Mouse (Mus musculus) gastrocnemius, adult 18-20 months (tissue): Measurements from ENCODE around the gene Mrps26. TPM values are rescaled to one million over a fixed set of nuclear protein-coding genes. Genes with fewer than 3 reads are reported as not detected.
"Not testable (repeated sequence)": the region's sequence is repeated elsewhere in the genome, so short reads cannot be mapped to it uniquely, and the experiment has no call there.

Source experiments
- DNase-seq: peaks from one replicate; pipeline ENCODE4 v3.0.0; 2021; ENCODE audit warnings: low spot score
- total RNA-seq, 2 experiments: library from RNA; stranded (reverse); gene quantifications; 2 replicates each; pipeline ENCODE4 v1.2.3; 2021

Gene Mrps26
- total RNA-seq, 2 experiments from 2014 or later = 45.8 to 46.0 TPM

- DNase-seq = no peak
Observed at GRCm38 (mm10) chr2:130575873-130576272, 12.3 kb downstream of the Mrps26 start, which contains the start of gene Oxt. Gene Oxt, plus strand, starts transcription at chr2:130576173.

- DNase-seq = not testable (repeated sequence)
Observed at GRCm38 (mm10) chr2:130576564-130576963, 13.0 kb downstream of the Mrps26 start.

DNA sequence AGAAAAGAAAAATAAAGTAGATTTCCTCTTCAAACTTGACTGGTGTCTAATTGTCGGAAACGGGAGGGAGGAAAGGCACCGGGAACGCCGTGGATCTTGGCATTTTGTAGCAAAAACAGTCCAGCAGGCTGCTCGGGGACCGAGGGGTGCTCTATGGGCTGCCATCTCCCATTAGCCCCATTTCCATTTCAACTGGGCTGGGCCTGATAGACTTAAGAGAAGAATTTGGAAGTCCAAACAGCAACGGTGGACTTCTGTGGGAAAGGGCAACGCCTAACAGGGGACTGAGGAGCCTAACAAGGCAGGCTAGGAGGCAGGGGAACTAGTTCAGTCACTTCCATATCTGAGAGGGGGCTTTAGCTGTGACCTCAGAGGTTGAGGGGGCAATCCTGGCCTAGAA is 13.5 kb downstream of the Mrps26 start:
- DNase-seq = no peak

GRCm38 (mm10) chr2:130577632-130578031 is 14.1 kb downstream of the Mrps26 start:
- DNase-seq = peak; percentile 28

DNA sequence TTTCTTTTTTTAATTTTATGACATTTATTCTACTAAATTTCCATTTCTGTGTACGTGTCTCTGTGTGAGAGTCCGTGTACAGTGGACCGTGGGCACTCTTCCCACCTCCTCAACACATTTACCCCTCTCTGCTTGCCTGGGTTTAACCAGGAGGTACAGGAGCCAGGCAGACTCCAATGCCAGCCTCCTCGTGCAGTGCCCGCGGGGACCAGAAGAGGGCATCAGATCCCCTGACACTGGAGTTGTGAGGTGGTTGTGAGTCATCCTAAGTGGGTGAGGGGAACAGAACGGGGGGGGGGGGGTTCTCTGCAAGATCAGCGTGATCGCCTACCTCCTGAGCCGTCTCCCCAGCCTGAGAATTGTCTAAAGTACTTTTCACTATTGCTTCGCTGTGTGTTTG is 14.6 kb downstream of the Mrps26 start:
- DNase-seq = peak; percentile 47

DNA sequence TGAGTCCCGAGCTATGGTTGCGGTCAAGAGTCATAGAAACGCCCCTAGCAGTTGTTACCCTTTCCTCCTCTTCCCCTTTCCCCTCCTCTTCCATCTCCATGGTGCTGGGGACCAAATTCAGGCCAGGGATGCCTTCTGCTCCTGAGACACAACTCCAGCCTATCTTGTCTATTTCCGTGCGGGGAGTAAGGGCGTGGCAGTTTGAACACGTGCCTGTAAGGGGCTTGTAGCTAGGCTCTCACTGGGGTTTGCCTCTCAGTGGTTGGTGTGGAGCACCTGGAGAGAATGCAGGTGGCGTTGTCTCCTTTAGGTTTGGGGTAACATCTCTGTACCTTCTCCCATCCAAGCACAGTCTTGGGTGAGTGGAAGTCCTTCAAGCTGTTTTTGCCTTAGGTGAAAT is 16.2 kb downstream of the Mrps26 start:
- DNase-seq = no peak

- no peak for DNase-seq
Observed at GRCm38 (mm10) chr2:130581201-130581600, 17.7 kb downstream of the Mrps26 start.

DNA sequence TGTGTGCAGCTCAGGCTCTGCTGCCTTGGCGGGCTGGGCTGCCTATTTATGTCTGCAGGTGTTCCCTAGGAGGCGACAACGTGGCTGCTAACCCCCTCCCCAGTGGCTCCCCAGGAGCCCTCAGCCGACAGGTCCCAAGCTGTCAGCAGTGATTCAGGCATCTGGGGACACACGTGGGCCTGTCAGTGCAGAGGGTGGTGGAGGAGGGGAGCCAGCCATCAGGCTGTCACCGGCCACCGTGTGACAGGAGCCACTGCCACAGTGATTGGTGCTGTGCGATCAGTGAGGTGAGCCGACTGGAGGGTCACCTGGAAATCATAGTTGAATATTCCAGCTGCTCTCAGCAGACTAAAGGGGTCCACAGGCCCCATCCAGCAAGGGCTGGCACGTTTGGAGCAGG is 19.0 kb downstream of the Mrps26 start, which contains the start of gene Avp:
TSS of gene Avp (minus strand) at position 3 of the 400 bp plus-strand sequence.
- no peak for DNase-seq

DNA sequence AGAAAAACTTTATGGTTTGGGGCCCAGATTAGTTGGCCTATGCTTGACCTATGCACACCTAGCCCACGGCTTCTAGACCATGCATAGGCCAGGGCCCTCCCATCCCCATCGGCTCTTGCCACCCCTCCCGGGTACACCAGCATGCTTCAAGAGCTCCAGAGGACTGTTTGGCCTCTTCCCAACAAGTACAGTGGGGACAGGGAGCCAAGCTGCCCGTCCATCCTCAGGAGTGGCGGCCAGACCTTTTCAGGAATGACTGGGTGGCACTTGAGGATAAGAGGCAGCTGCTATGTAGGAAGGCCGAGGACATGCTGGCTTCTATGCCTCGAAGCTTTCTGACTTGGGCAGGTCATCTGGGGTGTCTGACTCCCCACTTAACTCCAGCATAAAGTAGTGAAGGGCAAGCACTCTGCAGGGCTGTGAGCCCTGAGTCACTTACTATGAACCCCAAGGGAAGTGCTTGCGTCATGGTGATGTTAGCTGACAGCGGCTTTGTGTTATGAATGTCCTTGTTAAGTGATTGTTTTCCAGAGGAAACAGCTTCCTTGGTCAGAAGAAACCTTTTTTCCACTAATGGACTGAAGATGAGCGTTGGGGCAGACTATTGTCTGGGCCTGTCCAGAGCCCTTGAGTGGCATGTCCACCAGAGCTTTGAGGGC is 20.5 kb downstream of the Mrps26 start:
- DNase-seq = no peak

DNA sequence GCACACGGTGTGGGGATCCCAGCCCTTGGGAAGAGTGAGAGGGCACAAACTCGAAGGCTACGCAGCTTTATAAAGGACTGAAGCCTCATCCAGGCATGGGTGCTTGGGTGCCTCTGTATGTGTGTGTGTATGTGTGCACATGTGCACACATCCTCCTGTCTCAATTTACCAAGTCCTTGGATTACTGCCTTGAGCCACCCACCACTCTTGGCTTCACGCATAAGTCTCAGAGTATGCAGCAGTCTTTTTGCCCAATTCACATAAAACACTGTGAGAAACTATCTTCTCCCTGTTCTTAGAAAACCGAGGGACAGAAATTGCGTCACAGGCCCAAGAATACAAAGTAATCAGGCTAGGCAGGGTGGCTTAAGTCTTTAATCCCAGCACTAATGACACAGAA is 22.5 kb downstream of the Mrps26 start:
- DNase-seq = no peak

DNA sequence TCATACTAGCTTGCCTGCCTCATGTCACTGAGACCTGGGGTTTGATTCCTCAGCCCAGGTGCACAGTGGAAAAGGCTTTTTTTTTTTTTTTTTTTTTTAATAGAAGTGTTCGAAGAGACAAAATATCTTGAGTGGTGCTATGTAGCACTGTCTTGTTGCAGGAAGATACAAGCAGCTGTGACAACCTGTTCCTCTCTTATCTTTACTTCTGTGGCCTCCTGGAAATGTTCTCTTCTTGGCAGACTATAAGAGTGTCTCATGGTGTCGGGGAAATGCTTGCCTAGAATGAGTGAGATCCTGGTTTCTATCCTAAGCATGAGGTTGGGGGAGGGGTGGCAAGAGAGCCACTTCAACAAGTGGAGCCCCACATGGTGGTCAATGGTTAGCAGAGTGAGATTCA is 24.8 kb downstream of the Mrps26 start:
- no peak for DNase-seq

DNA sequence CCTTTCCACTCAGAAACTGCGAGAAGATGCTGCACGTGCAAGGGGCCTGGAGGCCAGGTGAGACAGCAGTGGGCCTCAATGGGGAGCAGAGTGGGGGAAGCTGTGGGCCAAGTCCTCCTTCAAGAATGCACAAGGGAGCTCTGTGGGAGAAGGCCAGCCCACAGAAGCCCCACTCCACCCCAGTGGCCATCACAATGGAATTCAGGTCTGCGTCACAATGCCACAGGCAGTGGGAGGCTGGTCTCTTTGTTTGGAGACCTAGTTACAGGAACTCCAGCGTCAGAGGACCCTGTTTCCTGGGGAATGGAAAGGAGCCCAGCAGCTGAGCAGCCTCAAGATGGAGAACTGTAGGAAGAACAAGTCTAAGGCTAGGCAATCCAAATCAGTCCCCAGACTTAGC is 25.6 kb downstream of the Mrps26 start:
- DNase-seq = no peak

- peak; percentile 15 for DNase-seq
Observed at GRCm38 (mm10) chr2:130589761-130590160, 26.2 kb downstream of the Mrps26 start.

- DNase-seq = peak; percentile 59
Observed at GRCm38 (mm10) chr2:130591016-130591415, 27.5 kb downstream of the Mrps26 start.

- DNase-seq = no peak
Observed at GRCm38 (mm10) chr2:130595596-130595995, 32.1 kb downstream of the Mrps26 start.

GRCm38 (mm10) chr2:130597601-130598010 is 34.1 kb downstream of the Mrps26 start:
- no peak for DNase-seq

DNA sequence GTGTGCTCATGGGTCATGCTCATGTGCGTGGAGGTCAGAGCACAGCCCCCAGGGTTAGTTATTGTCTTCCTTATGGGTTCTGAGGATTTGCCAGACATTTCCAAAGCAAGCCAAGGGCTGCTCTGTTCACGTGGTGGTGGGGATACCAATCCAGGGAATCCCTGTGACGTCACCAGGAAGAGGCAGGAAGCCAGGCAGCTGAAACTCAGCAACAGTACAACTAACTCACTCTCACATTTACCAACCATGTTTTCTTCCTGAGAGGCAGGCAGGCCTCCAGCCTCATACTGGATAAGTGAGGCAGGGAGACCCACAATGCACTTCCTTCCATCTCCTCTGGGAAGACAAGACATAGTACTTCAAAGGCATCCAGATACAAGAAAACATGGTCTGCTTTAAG is 34.9 kb downstream of the Mrps26 start:
- no peak for DNase-seq

- DNase-seq = no peak
Observed at GRCm38 (mm10) chr2:130602195-130602594, 38.7 kb downstream of the Mrps26 start.

DNA sequence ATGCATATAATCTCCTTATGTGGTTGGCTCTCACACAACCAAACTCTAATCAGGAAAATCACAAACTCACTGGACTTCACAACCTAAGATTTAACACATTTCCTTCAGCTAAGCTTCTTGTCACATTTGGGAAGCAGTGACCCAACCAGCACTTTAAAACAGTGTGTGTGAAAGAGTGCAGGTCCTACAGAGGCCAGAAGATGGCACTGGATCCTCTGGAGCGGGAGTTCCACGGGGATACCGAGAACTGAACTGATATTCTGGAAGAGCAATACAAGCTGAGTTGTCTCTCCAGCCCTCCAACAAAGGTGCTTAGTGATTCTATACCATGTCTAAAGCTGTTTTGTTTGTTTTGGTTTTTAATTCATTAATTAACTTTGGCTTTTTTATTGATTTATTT is 49.5 kb downstream of the Mrps26 start:
- DNase-seq = no peak
